Mouse (Mus musculus) megakaryocyte, embryonic 14.5 days (primary cell): ENCODE measurements at regions not wholly inside any gene's neighbourhood (a gene's known extent, or its start where the extent isn't known, plus 50 kb on each side); places are given as distances from the start of the nearest gene placed in this dataset.

Experiments used
- FLI1 ChIP-seq: IDR thresholded peaks from 2 replicates; pipeline ENCODE4 v1.6.1; 2012; ENCODE audit warnings: low read length, inconsistent platforms, mixed read lengths
- GATA1 ChIP-seq: IDR thresholded peaks from 3 replicates; pipeline ENCODE4 v1.6.1; 2012; ENCODE audit warnings: mixed read lengths, low read length, inconsistent platforms, borderline replicate concordance

DNA sequence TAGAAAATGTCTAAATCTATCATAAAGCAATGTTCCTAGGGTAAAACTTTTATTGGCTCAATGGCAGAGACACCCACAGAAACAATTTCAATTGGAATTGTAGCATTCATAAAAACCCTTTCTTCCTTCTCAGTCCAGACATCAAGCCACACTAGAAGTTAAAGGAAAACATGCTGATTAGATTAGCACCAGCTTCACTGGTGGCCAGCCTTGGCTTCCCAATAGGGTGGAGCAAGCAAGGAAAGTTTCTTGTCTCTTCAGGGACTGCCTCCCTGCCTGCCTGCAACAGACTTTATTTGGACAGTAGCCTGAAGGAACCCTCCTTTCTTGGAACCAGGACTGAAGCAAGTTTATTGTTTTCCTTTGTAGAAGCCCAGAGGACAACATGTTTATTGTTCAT, 289.0 kb upstream of the Mef2c start:
- TF ChIP-seq GATA1 (no peak), FLI1 (no peak)
